Mouse (Mus musculus): ENCODE results near the gene Babam1. TPM values are rescaled to one million over a fixed set of nuclear protein-coding genes. Genes with fewer than 3 reads are reported as not detected.

The Babam1 gene
- total RNA-seq (2021), result 10 to 100 TPM; 63.4 to 71.9 TPM
- long read RNA-seq, experiment 1, transcript Babam1-201 (9 exons, 1,433 nt), result major isoform, 57 of 85 reads
- long read RNA-seq, experiment 1, partial matches to known transcripts, result 11 of 85 reads
- long read RNA-seq, experiment 1, other reads (novel, unspliced or antisense), result 17 of 85 reads
- long read RNA-seq, experiment 2, transcript Babam1-201 (9 exons, 1,433 nt), result major isoform, 54 of 63 reads
- long read RNA-seq, experiment 2, partial matches to known transcripts, result 0 of 63 reads
- long read RNA-seq, experiment 2, other reads (novel, unspliced or antisense), result 9 of 63 reads

GRCm38 (mm10) chr8:71396639-71397305 lies at the start of gene Babam1:
Babam1 (plus strand) TSS chr8:71396861.
- peak; percentile 95 for DNase-seq (ENCODE audit: low spot score)

- no peak for DNase-seq (ENCODE audit: low spot score)
Observed at GRCm38 (mm10) chr8:71351117-71351516, 45.5 kb upstream of the Babam1 start.

DNA sequence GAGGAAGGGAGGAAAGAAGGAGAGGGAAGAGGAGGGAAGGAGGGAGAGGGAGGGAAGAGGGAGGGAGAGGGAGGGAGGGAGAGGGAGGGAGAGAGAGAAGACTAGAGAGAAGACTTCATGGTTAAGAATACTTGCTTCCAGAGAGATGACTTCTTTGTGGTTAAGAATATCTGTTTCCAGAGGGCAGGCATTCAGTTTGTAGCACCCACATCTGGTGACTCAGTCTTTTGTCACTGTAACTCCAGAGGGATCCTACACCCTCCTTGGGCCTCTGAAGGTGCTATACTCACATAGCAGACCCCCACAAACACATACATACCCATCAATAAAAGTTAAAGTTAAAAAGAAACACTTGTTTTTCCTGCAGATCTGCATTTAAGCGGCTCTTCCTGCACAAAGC lies 45.1 kb upstream of the Babam1 start:
- no peak for DNase-seq (ENCODE audit: low spot score)

GRCm38 (mm10) chr8:71358026-71358425 lies 38.6 kb upstream of the Babam1 start:
- no peak for DNase-seq (ENCODE audit: low spot score)

DNA sequence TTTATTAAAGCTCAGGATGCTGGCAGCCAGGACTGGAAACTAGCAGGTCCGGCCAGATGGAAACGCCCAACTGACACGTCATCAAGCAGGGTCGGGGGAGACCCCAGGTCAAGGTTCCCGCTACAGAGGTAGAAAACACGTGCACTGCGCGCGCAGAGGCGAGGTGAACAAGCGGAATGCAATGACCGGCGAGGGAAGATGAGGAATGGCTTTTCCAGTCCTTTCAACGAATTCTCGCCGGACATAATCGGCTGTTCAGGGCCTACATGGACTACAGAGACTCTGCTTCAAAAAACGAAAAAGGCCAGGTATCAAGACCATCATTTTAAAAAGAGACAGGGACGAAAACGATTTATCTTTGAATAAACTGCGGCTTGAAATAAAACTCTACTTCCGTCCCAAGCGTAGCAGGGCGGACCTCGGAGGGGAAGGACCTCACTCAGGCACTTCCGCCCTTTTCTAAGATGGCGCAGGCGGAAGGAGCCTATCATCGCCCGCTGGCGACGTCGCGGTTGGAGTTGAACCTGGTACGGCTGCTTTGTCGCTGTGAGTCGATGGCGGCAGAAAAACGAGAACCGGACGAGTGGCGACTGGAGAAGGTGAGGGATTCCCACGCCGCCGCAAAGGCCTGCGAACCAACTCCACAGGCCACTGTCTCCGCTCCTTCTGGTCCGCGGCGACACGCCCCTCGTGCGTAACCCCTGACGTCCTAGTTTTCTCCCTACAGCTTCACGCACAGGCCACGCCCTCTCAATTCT lies 29.7 kb upstream of the Babam1 start, which contains the start of gene Use1:
TSS of gene Use1 (plus strand) at position 78 of the 758 bp plus-strand sequence.
- DNase-seq (ENCODE audit: low spot score), result peak; percentile 91

DNA sequence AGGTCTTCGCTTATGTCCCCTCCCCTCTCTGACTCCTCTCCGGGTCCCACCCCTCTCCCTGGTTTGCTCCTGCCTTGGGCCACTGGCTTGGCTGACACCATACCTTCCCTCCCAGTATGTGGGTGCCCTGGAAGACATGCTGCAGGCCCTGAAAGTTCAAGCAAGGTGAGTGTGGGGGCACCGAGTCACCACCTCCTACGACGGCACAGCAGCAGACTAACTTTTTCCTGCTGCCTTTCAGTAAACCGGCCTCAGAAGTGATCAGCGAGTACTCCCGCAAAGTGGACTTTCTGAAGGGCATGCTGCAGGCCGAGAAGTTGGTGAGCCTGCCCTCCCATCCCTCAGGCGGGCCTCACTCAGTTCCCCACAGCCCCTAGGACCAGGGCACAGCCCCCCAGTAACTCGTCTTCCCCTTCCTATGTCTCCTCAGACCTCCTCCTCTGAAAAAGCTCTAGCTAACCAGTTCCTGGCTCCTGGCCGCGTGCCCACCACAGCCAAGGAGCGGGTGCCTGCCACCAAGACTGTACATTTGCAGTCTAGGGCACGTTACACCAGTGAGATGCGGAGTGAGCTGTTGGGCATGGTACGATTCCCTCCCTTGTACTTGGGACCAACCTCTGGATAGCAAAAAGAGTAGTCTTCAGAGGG lies 29.0 kb upstream of the Babam1 start:
- no peak for DNase-seq (ENCODE audit: low spot score)

GRCm38 (mm10) chr8:71368366-71368765 lies 28.3 kb upstream of the Babam1 start:
- no peak for DNase-seq (ENCODE audit: low spot score)

GRCm38 (mm10) chr8:71369040-71369718 lies 27.5 kb upstream of the Babam1 start:
- DNase-seq (ENCODE audit: low spot score), result no peak

GRCm38 (mm10) chr8:71370711-71371235 lies 25.9 kb upstream of the Babam1 start:
- DNase-seq (ENCODE audit: low spot score), result no peak

DNA sequence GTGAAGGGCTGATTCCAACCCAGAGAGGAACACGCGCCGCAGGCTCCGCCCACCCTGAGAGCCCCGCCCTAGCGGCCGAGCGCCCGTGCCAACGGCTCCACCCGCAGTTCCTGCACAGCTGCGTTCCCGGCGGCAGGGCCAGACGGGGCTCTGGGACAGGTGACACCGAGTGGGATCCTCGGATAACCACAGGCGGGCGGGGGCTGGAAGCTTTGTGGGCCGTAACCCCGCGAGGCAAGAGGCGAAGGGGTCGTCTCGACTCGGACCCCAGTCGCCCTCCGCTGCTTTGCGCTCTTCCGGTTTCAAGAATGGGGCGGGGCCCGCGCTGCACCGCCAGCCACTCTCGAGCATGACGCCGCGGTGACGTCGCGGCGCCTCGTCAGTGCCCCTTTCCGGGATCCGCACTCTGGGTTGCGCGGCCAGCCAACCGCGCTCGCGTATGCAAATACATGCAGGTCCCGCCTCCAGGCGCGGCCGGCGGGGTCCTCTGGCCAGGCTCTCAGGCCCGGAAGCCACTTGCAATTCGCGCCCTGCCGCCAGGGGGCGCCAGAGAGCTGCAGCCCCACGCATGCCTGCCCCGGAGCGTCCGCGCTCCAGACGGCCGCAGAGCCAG lies 25.3 kb upstream of the Babam1 start, which contains the start of gene Ocel1:
TSS of gene Ocel1 (plus strand) at position 63 of the 613 bp plus-strand sequence.
- DNase-seq (ENCODE audit: low spot score), result peak; percentile 97

- no peak for DNase-seq (ENCODE audit: low spot score)
Observed at GRCm38 (mm10) chr8:71372427-71372826, 24.2 kb upstream of the Babam1 start.

DNA sequence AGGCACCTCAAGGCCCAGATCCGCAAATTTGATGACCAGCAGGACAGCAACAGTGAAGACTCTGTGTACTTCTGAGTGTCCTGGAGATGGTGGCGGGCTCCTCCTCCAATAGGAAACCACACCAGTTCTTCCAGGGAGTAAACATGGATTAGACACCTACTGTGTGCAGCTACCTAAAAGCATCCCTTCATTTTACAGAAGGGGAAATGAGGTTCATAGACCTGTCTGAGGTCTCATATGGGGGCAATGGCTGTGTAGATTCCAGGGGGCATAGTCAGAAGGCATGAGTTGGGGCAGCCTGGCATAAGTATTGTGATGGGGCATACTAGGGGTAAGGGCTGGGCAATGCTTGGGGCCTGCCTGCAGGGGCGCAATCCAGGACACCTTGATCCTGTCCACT lies 23.7 kb upstream of the Babam1 start:
- DNase-seq (ENCODE audit: low spot score), result no peak

- no peak for DNase-seq (ENCODE audit: low spot score)
Observed at GRCm38 (mm10) chr8:71374616-71375206, 21.9 kb upstream of the Babam1 start.

DNA sequence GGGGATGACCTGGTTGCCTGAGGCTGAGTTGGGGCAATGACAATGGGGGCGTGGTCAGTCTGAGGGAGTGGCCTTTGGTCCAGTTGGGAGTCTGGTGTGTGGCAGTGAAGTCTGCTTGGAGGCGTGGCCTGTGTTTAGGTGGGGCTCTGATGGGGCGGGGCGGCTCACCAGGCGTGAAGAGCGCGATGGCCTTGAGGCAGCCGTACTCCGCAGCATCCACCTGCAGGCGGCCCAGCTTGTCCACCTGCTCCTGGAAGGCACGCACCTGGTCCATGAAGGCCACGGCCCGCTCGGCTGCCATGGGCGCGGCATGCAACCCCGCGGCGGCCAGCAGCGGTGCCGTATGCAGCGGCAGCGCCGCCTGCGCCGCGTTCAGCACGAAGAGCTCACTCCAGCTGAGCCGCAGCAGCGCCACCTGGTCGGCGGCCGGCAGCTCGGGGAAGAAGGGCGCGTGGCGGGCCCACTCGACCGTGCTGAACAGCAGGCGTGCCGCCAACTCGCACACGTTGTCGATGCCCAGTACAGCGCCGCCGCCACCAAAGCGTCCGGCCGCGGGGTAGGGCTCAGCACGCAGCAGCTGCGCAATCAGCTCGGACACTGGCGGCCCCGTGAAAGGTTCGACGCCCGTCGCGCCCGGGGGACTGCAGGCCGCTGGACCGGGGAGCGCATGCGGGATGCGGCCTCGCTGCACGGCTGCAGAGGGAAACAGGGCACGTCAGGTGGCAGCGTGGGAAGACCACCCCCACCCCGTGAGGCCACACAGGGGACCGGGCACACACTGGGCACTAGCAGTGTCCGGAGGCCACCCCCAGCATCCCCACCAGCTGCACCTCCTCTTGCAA lies 20.9 kb upstream of the Babam1 start:
- DNase-seq (ENCODE audit: low spot score), result peak; percentile 60

GRCm38 (mm10) chr8:71376423-71377030 lies 20.1 kb upstream of the Babam1 start:
- DNase-seq (ENCODE audit: low spot score), result no peak

DNA sequence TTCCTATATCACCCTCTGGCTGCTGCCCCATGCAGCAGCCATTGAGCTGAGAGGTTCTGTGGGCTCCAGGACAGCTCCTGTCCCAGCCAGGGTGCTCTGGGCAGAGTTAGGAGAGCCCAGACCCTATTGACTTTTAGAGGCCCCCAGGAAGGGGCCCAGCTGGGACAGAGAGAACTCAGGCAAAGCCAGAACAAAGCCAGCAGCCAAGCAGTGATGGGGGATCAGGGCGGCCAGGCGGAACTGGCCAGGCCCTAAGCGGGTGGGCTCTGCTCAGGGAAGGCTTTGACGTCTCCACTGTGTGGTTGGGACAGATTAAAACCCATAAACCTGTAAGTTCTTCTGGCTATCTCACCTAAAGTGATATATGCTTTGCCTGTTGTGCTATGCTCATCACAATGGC lies 17.7 kb upstream of the Babam1 start:
- DNase-seq (ENCODE audit: low spot score), result no peak

GRCm38 (mm10) chr8:71379512-71380075 lies 17.1 kb upstream of the Babam1 start:
- DNase-seq (ENCODE audit: low spot score), result no peak
